Mouse (Mus musculus): ENCODE measurements around the gene Nans. TPM values are rescaled to one million over a fixed set of nuclear protein-coding genes. Genes with fewer than 3 reads are reported as not detected.

Gene Nans
- total and polyA plus RNA-seq, 2 experiments from 2014 or later = 69.8 to 89.3 TPM

GRCm38 (mm10) chr4:46456762-46457161 is 32.3 kb upstream of the Nans start:
- ATAC-seq = no peak
- Histone ChIP-seq H3K9ac (no peak overlapping the region), H3K4me3 (ENCODE audit: low read depth, low read length) (no peak overlapping the region), H3K27ac (ENCODE audit: low read depth, low read length) (no peak overlapping the region), H3K9me3 (ENCODE audit: low read length) (no peaks in the 10 kb centered on the region), H3K4me2 (ENCODE audit: low read depth) (no peak overlapping the region), H3K36me3 (ENCODE audit: insufficient read depth) (no peaks in the 10 kb centered on the region), H3K27me3 (ENCODE audit: insufficient read depth, low read length) (no peaks in the 10 kb centered on the region), H3K4me1 (ENCODE audit: insufficient read depth) (peaks cover 21% of the 10 kb centered on the region)
- TF ChIP-seq CTCF (IDR thresholded peaks at IDR 0.05; ENCODE audit: low read depth) = no peak
- 91% methylated on average over 4 of the region's 4 CpGs for WGBS
- DNase-seq = no peak

GRCm38 (mm10) chr4:46457186-46457585 is 31.9 kb upstream of the Nans start:
- Histone ChIP-seq H3K27me3 (ENCODE audit: insufficient read depth, low read length) (no peaks in the 10 kb centered on the region), H3K4me1 (ENCODE audit: insufficient read depth) (peaks cover 21% of the 10 kb centered on the region), H3K9ac (no peak overlapping the region), H3K4me2 (ENCODE audit: low read depth) (no peak overlapping the region), H3K4me3 (ENCODE audit: low read depth, low read length) (no peak overlapping the region), H3K27ac (ENCODE audit: low read depth, low read length) (no peak overlapping the region), H3K36me3 (ENCODE audit: insufficient read depth) (no peaks in the 10 kb centered on the region), H3K9me3 (ENCODE audit: low read length) (no peaks in the 10 kb centered on the region)
- ATAC-seq (no peak), DNase-seq (no peak)
- WGBS = 97% methylated on average over 3 of the region's 3 CpGs
- TF ChIP-seq CTCF (IDR thresholded peaks at IDR 0.05; ENCODE audit: low read depth) = no peak

GRCm38 (mm10) chr4:46458411-46458810 is 30.6 kb upstream of the Nans start:
- Histone ChIP-seq H3K4me1 (ENCODE audit: insufficient read depth) (peaks cover 14% of the 10 kb centered on the region), H3K27ac (ENCODE audit: low read depth, low read length) (no peak overlapping the region), H3K36me3 (ENCODE audit: insufficient read depth) (no peaks in the 10 kb centered on the region; the same call in 1 of the 2 replicates), H3K9ac (no peak overlapping the region), H3K9me3 (ENCODE audit: low read length) (no peaks in the 10 kb centered on the region), H3K4me3 (ENCODE audit: low read depth, low read length) (no peak overlapping the region), H3K4me2 (ENCODE audit: low read depth) (no peak overlapping the region), H3K27me3 (ENCODE audit: insufficient read depth, low read length) (no peaks in the 10 kb centered on the region)
- ATAC-seq (no peak), DNase-seq (no peak)
- WGBS = 83% methylated on average over 2 of the region's 2 CpGs
- TF ChIP-seq CTCF (IDR thresholded peaks at IDR 0.05; ENCODE audit: low read depth) = peak; percentile 21; the same call in 1 of the 2 replicates

- Histone ChIP-seq H3K9me3 (ENCODE audit: low read length) (no peaks in the 10 kb centered on the region), H3K4me1 (ENCODE audit: insufficient read depth) (no peaks in the 10 kb centered on the region), H3K36me3 (ENCODE audit: insufficient read depth) (peaks cover 34% of the 10 kb centered on the region), H3K9ac (no peak overlapping the region), H3K4me3 (ENCODE audit: low read depth, low read length) (no peak overlapping the region), H3K27me3 (ENCODE audit: insufficient read depth, low read length) (no peaks in the 10 kb centered on the region), H3K27ac (ENCODE audit: low read depth, low read length) (no peak overlapping the region), H3K4me2 (ENCODE audit: low read depth) (no peak overlapping the region)
- DNase-seq (peak; percentile 39), ATAC-seq (peak; percentile 71; the same call in 1 of the 2 replicates)
- WGBS = 76% methylated on average over 7 of the region's 7 CpGs
- peak; percentile 63 for TF ChIP-seq CTCF (IDR thresholded peaks at IDR 0.05; ENCODE audit: low read depth)
Measured at GRCm38 (mm10) chr4:46463130-46463830, 25.8 kb upstream of the Nans start.

- no peaks in the 10 kb centered on the region for H3K9me3 ChIP-seq (ENCODE audit: low read length)
- H3K27me3 ChIP-seq (ENCODE audit: insufficient read depth, low read length) = no peaks in the 10 kb centered on the region
- ATAC-seq (peak; percentile 79), DNase-seq (peak; percentile 39)
- H3K36me3 ChIP-seq (ENCODE audit: insufficient read depth) = peaks cover 49% of the 10 kb centered on the region
- H3K27ac ChIP-seq (ENCODE audit: low read depth, low read length) = no peak overlapping the region
- no peak overlapping the region for H3K9ac ChIP-seq
- no peak overlapping the region for H3K4me3 ChIP-seq (ENCODE audit: low read depth, low read length)
- peak; percentile 64 for TF ChIP-seq CTCF (IDR thresholded peaks at IDR 0.05; ENCODE audit: low read depth)
- WGBS = 71% methylated on average over 3 of the region's 3 CpGs
- H3K4me1 ChIP-seq (ENCODE audit: insufficient read depth) = no peaks in the 10 kb centered on the region
- H3K4me2 ChIP-seq (ENCODE audit: low read depth) = no peak overlapping the region
Measured at GRCm38 (mm10) chr4:46465740-46466139, 23.3 kb upstream of the Nans start.

GRCm38 (mm10) chr4:46475101-46475500 is 13.9 kb upstream of the Nans start:
- Histone ChIP-seq H3K4me3 (ENCODE audit: low read depth, low read length) (no peak overlapping the region), H3K4me1 (ENCODE audit: insufficient read depth) (no peaks in the 10 kb centered on the region), H3K9me3 (ENCODE audit: low read length) (no peaks in the 10 kb centered on the region), H3K36me3 (ENCODE audit: insufficient read depth) (peaks cover 39% of the 10 kb centered on the region), H3K27me3 (ENCODE audit: insufficient read depth, low read length) (no peaks in the 10 kb centered on the region), H3K4me2 (ENCODE audit: low read depth) (no peak overlapping the region), H3K27ac (ENCODE audit: low read depth, low read length) (no peak overlapping the region), H3K9ac (no peak overlapping the region)
- WGBS = 93% methylated on average over 5 of the region's 5 CpGs
- no peak for TF ChIP-seq CTCF (IDR thresholded peaks at IDR 0.05; ENCODE audit: low read depth)
- no peak for DNase-seq
- no peak for ATAC-seq

- Histone ChIP-seq H3K27me3 (ENCODE audit: insufficient read depth, low read length) (no peaks in the 10 kb centered on the region), H3K9ac (no peak overlapping the region), H3K4me3 (ENCODE audit: low read depth, low read length) (no peak overlapping the region), H3K4me1 (ENCODE audit: insufficient read depth) (no peaks in the 10 kb centered on the region), H3K9me3 (ENCODE audit: low read length) (no peaks in the 10 kb centered on the region), H3K36me3 (ENCODE audit: insufficient read depth) (peaks cover 12% of the 10 kb centered on the region), H3K4me2 (ENCODE audit: low read depth) (no peak overlapping the region), H3K27ac (ENCODE audit: low read depth, low read length) (no peak overlapping the region)
- WGBS = 100% methylated on average over 2 of the region's 2 CpGs
- no peak for TF ChIP-seq CTCF (IDR thresholded peaks at IDR 0.05; ENCODE audit: low read depth)
- ATAC-seq (no peak), DNase-seq (no peak)
Measured at GRCm38 (mm10) chr4:46479081-46479480, 10.0 kb upstream of the Nans start.

All from forebrain, postnatal 0 days (tissue).